Mouse (Mus musculus): ENCODE data around the gene Ginm1.

GRCm38 (mm10) chr10:7772769-7773168 lies 19.9 kb downstream of the Ginm1 start:
- no peak for TF ChIP-seq CTCF (IDR thresholded peaks at IDR 0.05; ENCODE audit: borderline replicate concordance, control insufficient read depth, extremely low read depth, insufficient read depth, low read length, poor library complexity)
- TF ChIP-seq POLR2A (IDR thresholded peaks at IDR 0.05; ENCODE audit: control insufficient read depth, extremely low read depth, insufficient read depth, low read length, poor library complexity), result no peak

Measured in thymus, adult 2 months (tissue).